Mouse (Mus musculus) urinary bladder, postnatal 14 days (tissue): ENCODE data around the gene Tuba1b.
"Not testable (repeated sequence)": the region's sequence is repeated elsewhere in the genome, so short reads cannot be mapped to it uniquely, and the experiment has no call there.

Source experiments
- DNase-seq: peaks from one replicate; pipeline ENCODE4 v3.0.0; 2021; ENCODE audit warnings: low spot score

Gene Tuba1b

GRCm38 (mm10) chr15:98954425-98955253 is 20.3 kb upstream of the Tuba1b start:
- no peak for DNase-seq

- DNase-seq: peak; percentile 88
Measured at GRCm38 (mm10) chr15:98953401-98954356, 19.3 kb upstream of the Tuba1b start, which contains the start of the genes Gm49450 and Tuba1a. Gm49450 (minus strand) TSS chr15:98953551. Tuba1a (minus strand) TSS chr15:98953703.

GRCm38 (mm10) chr15:98952751-98953400 is 18.5 kb upstream of the Tuba1b start:
- DNase-seq: peak; percentile 75

GRCm38 (mm10) chr15:98952063-98952455 is 17.7 kb upstream of the Tuba1b start:
- DNase-seq: no peak

GRCm38 (mm10) chr15:98951122-98952062 is 17.0 kb upstream of the Tuba1b start:
- DNase-seq: not testable (repeated sequence)

- DNase-seq: no peak
Measured at GRCm38 (mm10) chr15:98949607-98949892, 15.2 kb upstream of the Tuba1b start.

DNA sequence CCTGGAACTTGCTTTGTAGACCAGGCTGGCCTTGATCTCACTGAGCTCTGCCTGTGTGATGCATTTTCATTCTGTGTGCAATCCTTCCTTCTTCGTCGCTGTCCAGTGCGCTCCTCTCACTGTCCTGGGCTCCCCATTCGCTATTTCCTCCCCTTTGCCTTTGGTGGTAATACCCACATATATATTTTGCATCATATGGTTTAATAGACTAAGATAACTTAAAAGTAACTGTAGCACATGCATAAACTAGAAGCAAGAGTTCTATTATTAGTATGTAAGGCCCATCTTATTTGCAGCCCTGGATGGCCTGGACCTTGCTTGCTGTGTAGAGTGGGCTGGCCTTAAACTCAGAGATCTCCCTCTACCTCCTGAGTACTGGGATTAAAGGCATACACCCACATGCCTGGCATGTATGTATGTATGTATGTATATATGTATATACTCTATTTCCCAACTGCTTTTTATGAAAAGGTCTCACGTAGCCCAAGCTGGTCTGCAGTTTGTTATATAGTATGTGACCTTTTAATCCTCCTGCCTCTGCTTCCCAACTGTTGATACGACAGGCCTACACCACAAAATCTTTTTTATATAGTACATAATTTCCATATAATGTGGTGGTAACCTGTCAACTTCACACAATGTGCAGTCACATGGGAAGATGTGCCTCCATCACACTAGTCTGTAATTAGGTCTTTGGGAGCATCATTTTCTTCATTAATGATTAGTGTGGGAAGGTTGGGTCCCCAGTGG is 14.7 kb upstream of the Tuba1b start:
- no peak for DNase-seq

DNA sequence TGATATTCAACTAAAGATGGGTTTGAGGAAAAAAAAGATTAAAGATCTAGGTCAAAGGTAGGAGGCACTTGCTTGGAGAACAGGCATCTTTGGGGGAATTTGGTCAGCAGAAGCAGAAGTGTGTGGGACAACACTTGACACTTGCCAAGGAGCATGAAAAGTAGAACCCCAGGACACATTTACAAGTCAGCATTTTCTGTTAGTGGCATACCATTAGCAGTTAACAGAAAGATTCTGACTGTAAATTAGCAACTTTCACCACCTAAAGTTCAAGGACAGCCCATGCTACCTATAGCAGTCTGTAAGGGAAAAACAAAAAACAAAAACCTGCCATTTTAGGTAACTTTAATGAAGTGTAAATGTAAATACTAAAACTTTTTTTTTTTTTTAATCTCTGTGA is 14.0 kb upstream of the Tuba1b start:
- DNase-seq: no peak

- DNase-seq: no peak
Measured at GRCm38 (mm10) chr15:98947884-98948283, 13.5 kb upstream of the Tuba1b start.

DNA sequence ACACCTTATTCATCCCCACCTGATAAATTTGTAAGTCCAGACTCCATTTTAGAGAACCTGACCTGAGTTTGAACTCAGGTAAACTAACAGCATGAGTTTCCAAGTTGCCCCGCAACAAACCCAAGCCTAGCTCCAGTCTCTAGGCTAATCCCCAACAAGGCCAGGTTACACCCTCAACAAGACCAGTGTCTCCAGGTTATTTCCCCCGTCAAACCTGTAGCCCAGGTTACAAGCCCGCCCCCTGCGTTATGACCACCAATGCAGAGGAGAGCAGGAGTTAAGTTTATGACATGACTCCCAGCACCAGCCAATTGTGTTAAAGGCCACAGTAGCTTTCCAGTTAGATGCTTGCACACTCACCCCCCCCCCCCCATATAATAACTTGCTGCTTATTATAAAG is 8.8 kb upstream of the Tuba1b start:
- DNase-seq: no peak

GRCm38 (mm10) chr15:98942081-98942480 is 7.7 kb upstream of the Tuba1b start:
- no peak for DNase-seq

GRCm38 (mm10) chr15:98941539-98941938 is 7.2 kb upstream of the Tuba1b start:
- DNase-seq: no peak

- DNase-seq: no peak
Measured at GRCm38 (mm10) chr15:98940816-98941215, 6.5 kb upstream of the Tuba1b start.

GRCm38 (mm10) chr15:98933833-98934216 is 540 bp downstream of the Tuba1b start:
- peak; percentile 98 for DNase-seq

- not testable (repeated sequence) for DNase-seq
Measured at GRCm38 (mm10) chr15:98933004-98933671, 1.2 kb downstream of the Tuba1b start.

- no peak for DNase-seq
Measured at GRCm38 (mm10) chr15:98930998-98931397, 3.4 kb downstream of the Tuba1b start.

GRCm38 (mm10) chr15:98930017-98930734 is 4.2 kb downstream of the Tuba1b start:
- DNase-seq: no peak

- DNase-seq: peak; percentile 78
Measured at GRCm38 (mm10) chr15:98928598-98929240, 5.6 kb downstream of the Tuba1b start.

GRCm38 (mm10) chr15:98927566-98927965 is 6.8 kb downstream of the Tuba1b start:
- no peak for DNase-seq
